Mouse (Mus musculus) right cerebral cortex, postnatal 10 days (tissue): Measurements from ENCODE around the gene Mylip.

Experiments
- DNase-seq, 2 experiments: peaks; one replicate each; pipeline ENCODE4 v3.0.0; 2021; ENCODE audit warnings: low spot score in 2 of 2

The Mylip gene

GRCm38 (mm10) chr13:45390962-45391853 is 1.7 kb downstream of the Mylip start:
- DNase-seq: no peak

- DNase-seq: peak; percentile 61 to 69
Measured at GRCm38 (mm10) chr13:45391854-45392454, 2.4 kb downstream of the Mylip start.

- no peak for DNase-seq
Measured at GRCm38 (mm10) chr13:45394221-45394768, 4.8 kb downstream of the Mylip start.

GRCm38 (mm10) chr13:45396724-45397123 is 7.2 kb downstream of the Mylip start:
- DNase-seq: no peak

GRCm38 (mm10) chr13:45397240-45397639 is 7.7 kb downstream of the Mylip start:
- no peak for DNase-seq

GRCm38 (mm10) chr13:45397896-45398805 is 8.6 kb downstream of the Mylip start:
- no peak for DNase-seq

GRCm38 (mm10) chr13:45400700-45401099 is 11.2 kb downstream of the Mylip start:
- DNase-seq: peak; percentile 74 to 75

GRCm38 (mm10) chr13:45401816-45402215 is 12.3 kb downstream of the Mylip start:
- no peak for DNase-seq

GRCm38 (mm10) chr13:45402316-45403039 is 12.9 kb downstream of the Mylip start:
- DNase-seq: no peak

- DNase-seq: no peak
Measured at GRCm38 (mm10) chr13:45404269-45404668, 14.7 kb downstream of the Mylip start.

GRCm38 (mm10) chr13:45405194-45405810 is 15.8 kb downstream of the Mylip start:
- DNase-seq: no peak

GRCm38 (mm10) chr13:45406289-45406688 is 16.7 kb downstream of the Mylip start:
- DNase-seq: no peak

GRCm38 (mm10) chr13:45406703-45407102 is 17.2 kb downstream of the Mylip start:
- no peak for DNase-seq

GRCm38 (mm10) chr13:45410936-45411335 is 21.4 kb downstream of the Mylip start:
- no peak for DNase-seq

- DNase-seq: no peak
Measured at GRCm38 (mm10) chr13:45413066-45413465, 23.5 kb downstream of the Mylip start.

GRCm38 (mm10) chr13:45414031-45414430 is 24.5 kb downstream of the Mylip start:
- no peak for DNase-seq

GRCm38 (mm10) chr13:45416621-45417057 is 27.1 kb downstream of the Mylip start:
- no peak for DNase-seq

- no peak for DNase-seq
Measured at GRCm38 (mm10) chr13:45418986-45419385, 29.4 kb downstream of the Mylip start.

GRCm38 (mm10) chr13:45422251-45422650 is 32.7 kb downstream of the Mylip start:
- DNase-seq: peak in 1 of 2 experiments; percentile 53

GRCm38 (mm10) chr13:45422709-45423108 is 33.2 kb downstream of the Mylip start:
- no peak for DNase-seq
